Mouse (Mus musculus) kidney, postnatal 10 days (tissue): Measurements from ENCODE around the gene Tbl3.
A peak's percentile ranks its signal among the peaks of the same experiment; 100 is the strongest.

ENCODE experiments used
- DNase-seq: peaks from one replicate; pipeline ENCODE4 v3.0.0; 2021; ENCODE audit warnings: mixed read lengths

Tbl3 gene

GRCm38 (mm10) chr17:24706982-24707800, at the start of gene Tbl3:
Tbl3 (minus strand) TSS chr17:24707660.
- DNase-seq = peak; percentile 97

- DNase-seq = peak; percentile 58
These were observed 45.2 kb upstream of the Tbl3 start, which contains the start of gene Hs3st6 for GRCm38 (mm10) chr17:24752415-24753394. Hs3st6 (plus strand) TSS chr17:24752988.

- no peak for DNase-seq
These were observed 44.1 kb upstream of the Tbl3 start for GRCm38 (mm10) chr17:24751528-24751927.

DNA sequence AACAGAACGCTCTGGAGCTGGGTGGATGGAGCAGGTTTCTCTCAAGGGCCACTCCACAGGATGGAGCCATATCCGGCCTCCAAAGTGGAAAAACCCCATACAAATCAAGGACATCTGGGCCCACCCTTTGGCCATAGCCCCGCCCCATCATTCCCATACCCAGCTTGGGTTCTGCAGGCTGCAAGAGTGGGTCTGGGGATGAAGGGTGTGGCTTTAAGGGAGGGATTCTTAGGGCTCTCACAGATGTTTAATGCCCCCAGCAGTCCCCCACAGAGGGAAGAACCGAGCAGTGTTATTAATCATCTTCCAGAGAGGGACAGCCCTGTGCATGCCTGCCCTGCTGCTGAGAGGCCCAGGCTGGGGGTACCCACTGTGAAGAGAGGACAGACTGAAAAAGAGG, 39.5 kb upstream of the Tbl3 start:
- DNase-seq = no peak

- DNase-seq = peak; percentile 92
These were observed 38.4 kb upstream of the Tbl3 start for GRCm38 (mm10) chr17:24745526-24746497.

- no peak for DNase-seq
These were observed 36.9 kb upstream of the Tbl3 start for GRCm38 (mm10) chr17:24744381-24744780.

DNA sequence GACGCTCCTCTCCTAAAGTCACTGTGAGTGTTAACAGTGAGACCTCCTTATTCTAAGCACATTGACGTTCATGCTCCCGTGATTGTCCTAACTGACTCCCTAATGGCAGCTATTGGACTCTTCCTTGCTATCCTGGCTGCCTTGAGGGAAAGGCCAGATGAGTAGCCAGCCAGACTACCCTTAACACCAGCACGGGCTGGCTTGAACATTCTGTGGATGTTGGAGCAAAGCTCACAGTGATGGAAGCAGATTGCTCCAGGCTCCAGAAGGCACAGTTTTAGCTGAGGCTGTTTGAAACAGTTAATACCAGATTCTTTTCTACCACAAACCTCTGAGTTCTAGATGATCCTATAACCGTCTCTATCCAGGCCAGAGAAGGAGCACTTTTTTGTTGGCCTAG, 36.4 kb upstream of the Tbl3 start:
- DNase-seq = peak; percentile 5

- peak; percentile 7 for DNase-seq
These were observed 34.8 kb upstream of the Tbl3 start for GRCm38 (mm10) chr17:24742307-24742706.

DNA sequence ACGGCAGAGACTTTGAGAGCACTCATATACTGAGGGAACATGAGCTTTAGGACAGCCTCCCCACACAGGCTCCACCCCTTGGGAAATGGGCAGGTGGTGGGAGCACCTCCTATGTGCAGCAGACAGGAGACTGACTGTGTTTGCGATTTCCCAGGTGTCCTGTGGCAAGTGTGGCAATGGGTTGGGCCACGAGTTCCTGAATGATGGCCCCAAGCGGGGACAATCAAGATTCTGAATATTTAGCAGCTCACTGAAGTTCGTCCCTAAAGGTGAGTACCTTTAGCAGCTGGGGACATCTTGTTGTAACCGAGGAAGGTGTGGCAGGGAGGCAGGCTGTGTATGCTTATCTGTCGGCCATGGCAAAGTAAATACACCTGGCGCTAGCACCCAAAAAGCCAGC, 32.5 kb upstream of the Tbl3 start:
- no peak for DNase-seq

- peak; percentile 57 for DNase-seq
These were observed 30.8 kb upstream of the Tbl3 start for GRCm38 (mm10) chr17:24738238-24738637.

DNA sequence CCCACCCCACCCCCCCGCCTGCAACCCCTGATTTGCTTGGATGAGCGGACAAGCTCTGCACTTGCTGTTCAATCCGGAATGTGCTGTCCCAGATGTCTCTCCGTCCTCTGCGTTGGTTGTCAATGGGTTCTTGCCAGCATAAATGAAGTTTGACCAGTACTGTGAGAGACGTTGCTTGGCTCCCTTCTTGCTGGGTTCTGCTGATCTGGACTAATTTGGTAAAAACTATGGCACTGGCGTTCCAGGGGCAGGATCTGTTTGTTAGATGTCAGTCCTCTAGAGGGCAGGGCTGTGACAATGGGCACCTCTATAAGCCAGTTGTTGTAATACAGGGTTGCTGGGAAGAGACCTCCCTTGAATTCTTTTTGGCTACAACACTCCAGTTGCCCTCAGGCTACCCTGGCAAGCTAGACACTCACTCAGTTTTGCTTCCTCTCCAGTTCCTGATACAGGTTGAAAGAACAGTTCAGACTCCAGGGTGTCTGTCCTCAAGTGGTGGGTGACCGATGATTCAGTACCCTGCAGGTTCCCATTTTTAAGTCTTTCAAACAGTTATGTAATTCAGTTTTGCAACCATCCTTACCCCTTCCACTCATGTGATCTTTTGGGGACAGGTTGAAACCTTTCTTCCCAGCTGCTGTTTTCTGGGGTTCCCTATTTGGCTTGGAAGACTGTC, 29.8 kb upstream of the Tbl3 start:
- DNase-seq = no peak

DNA sequence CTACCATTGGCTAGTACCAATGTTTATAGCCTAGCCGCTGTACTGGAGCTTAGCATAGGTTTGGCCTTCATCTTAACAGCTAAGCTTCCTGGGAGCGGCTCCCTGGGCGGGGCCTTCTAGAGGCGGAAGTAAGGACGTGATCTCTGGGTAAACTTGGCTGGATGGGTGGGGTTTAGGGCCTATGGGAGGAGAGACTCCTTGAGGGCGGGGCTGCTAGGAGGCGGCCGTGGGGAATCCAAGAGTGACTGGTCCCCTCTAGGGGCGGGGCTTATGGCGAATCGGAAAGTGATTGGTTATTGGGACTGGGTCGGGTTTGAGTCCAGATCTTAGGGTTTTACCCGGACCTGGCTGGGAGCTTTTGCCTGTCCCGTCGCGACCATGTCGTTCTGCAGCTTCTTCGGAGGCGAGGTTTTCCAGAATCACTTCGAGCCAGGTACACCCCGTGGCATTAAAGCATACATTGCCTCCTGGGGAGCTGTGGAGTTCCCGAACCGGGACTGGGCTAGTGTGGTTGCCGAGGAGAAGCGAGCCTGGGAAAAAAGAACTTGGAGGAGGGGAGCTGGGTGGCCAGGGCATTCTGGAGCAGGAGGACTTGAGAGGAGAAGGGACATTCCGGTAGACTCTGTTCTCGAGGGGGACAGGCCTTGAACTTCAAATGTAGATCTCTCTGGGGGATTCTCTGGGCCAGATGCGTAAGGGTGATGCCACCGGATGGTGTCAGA, 29.0 kb upstream of the Tbl3 start, which contains the start of gene Msrb1:
Gene Msrb1, plus strand, starts transcription at position 313 of the 722 bp plus-strand sequence.
- peak; percentile 97 for DNase-seq

DNA sequence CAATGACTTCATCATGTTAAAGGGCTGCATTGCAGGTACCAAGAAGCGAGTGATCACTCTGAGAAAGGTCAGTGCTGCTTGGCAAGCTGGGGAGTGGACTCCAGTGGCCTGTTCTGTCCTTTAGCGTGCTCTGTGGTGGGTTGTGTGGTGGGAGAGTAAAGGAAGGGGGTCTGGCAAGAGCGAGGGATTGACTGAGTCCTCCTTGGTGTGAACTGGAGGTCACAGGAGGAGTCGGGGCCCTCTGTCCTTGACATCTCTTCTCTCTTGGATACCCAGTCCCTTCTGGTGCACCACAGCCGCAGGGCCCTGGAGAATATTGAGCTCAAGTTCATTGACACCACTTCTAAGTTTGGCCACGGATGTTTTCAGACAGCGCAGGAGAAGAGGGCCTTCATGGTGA, 28.0 kb upstream of the Tbl3 start:
- no peak for DNase-seq

GRCm38 (mm10) chr17:24734513-24734912, 27.1 kb upstream of the Tbl3 start:
- no peak for DNase-seq

DNA sequence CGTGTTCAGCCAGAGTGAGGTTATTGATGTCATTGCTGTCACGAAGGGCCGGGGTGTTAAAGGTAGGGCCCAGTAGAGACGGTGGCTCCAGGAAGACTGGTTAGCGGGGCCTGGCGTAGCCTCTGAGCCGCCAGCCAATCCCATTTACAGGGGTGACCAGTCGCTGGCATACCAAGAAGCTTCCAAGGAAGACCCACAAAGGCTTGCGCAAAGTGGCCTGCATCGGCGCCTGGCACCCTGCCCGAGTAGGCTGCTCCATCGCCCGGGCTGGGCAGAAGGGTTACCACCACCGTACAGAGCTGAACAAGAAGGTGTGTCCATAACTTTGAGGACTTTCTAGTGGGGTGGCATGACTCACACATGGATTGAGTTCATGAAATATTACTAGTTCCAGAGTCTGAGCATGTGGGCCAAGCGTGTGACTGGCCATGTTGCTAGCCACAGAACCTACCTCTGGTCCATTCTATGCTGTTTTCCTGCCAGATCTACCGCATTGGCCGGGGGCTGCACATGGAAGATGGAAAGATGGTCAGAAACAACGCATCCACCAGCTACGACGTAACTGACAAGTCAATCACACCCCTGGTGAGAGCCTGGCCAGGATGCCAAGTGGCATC, 26.1 kb upstream of the Tbl3 start:
- DNase-seq = peak; percentile 22

GRCm38 (mm10) chr17:24732233-24732935, 24.9 kb upstream of the Tbl3 start:
- peak; percentile 5 for DNase-seq

DNA sequence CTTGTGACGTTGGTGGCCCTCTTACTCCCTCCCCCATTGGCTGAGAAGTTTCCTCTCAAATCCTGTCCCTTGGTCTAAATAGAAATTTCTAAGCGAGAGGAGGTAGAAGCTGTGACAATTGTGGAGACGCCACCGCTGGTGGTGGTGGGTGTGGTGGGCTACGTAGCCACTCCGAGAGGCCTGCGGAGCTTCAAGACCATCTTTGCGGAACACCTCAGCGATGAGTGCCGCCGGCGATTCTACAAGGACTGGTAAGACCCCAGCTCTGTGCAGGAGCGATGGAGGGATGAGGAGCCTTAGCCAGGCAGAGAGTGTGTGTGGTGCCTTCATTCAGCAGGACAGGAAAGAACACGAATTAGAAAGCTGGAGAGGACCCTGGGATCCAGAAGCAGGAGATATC, 23.3 kb upstream of the Tbl3 start:
- DNase-seq = peak; percentile 6

- peak; percentile 39 for DNase-seq
These were observed 21.6 kb upstream of the Tbl3 start for GRCm38 (mm10) chr17:24729067-24729466.

DNA sequence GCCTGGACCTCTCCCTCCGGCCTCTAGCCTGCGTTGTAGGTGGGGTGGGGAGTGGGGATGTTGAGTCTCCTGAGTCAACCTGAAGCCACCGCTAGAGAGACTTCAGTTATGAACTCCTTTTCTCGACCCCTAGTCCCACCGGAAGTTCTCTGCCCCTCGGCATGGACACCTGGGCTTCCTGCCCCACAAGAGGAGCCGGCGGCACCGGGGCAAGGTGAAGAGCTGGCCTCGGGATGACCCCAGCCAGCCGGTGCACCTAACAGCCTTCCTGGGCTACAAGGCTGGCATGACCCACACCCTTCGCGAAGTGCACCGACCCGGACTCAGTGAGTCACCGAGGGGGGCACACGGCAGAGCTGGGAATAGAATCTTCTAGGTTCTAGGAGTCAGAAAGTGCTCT, 20.7 kb upstream of the Tbl3 start:
- peak; percentile 9 for DNase-seq

DNA sequence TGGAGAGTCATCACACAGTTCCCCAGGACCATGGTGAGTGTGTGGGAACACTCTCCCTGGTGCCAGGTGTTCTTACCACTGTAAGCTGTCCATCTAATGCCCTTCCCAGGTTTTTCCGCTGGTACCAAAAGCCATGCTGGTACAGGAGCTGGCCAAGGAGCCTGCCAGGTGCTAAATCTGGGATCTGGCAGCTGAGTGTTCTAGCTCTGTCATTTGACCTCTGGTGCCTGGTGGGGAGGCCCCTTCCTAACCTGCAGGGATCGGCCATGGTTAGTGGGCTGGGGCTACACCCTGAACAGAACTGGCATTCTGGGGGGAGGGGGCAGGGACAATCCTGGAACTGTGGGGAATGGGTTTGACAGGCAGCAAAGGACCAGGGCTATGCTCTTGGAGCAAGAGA, 20.2 kb upstream of the Tbl3 start, which contains the start of gene Rpl3l:
Gene Rpl3l, plus strand, starts transcription at position 203 of the 400 bp plus-strand sequence.
- peak; percentile 5 for DNase-seq
